Mouse (Mus musculus) embryonic fibroblast, embryonic 13.5 days (primary cell): ENCODE data around the gene Hdgf. TPM values are rescaled to one million over a fixed set of nuclear protein-coding genes. Genes with fewer than 3 reads are reported as not detected.
"Not testable (repeated sequence)": the region's sequence is repeated elsewhere in the genome, so short reads cannot be mapped to it uniquely, and the experiment has no call there.

ENCODE experiments used
- H3K27ac ChIP-seq: 2 replicates; pipeline ENCODE4 v1.5.1; 2012; ENCODE audit warnings: low read length, control low read depth, inconsistent platforms; ENCODE audit not compliant: insufficient read depth
- H3K4me1 ChIP-seq: 2 replicates; pipeline ENCODE4 v1.6.1; 2011; ENCODE audit warnings: low read length; ENCODE audit not compliant: control insufficient read depth, insufficient read depth
- H3K4me3 ChIP-seq: 2 replicates; pipeline ENCODE4 v1.5.1; 2011; ENCODE audit warnings: mild to moderate bottlenecking, control low read depth, low read length; ENCODE audit not compliant: insufficient read depth
- CTCF ChIP-seq: IDR thresholded peaks from 2 replicates; pipeline ENCODE4 v1.5.1; 2011; ENCODE audit warnings: mild to moderate bottlenecking, control low read depth, low read length, moderate library complexity, borderline replicate concordance; ENCODE audit not compliant: insufficient read depth
- POLR2A ChIP-seq: IDR thresholded peaks from 2 replicates; pipeline ENCODE4 v1.6.1; 2011; ENCODE audit warnings: low read depth, mild to moderate bottlenecking, control low read depth, low read length, moderate library complexity
- polyA plus RNA-seq: library from polyadenylated mRNA; stranded (reverse); fragments of >200 nt; gene quantifications from 2 replicates; pipeline ENCODE4 v1.2.4, GENCODE M21; 2011; ENCODE audit warnings: low read depth; ENCODE audit not compliant: missing spikeins, insufficient read length

Gene Hdgf
- polyA plus RNA-seq, 1 experiment, result 287 TPM

DNA sequence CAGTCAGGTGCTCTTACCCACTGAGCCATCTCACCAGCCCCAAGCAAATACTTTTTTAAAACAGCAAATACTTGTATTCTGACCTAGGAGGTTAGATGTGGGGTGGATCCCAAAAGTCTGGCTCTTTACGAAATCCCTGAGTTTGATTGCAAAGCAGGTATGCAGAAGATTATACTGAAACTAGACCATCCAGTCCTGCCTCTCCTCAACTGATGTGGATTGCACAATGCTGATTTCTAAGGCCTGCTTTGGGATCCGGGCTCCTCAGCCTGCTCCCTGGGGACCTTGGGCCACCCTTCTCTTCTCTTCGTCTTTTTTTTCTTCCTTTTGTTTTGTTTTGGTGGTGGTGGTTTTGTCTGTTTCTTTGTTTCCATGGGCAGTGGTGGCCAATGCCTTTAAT lies 14.6 kb upstream of the Hdgf start:
- TF ChIP-seq POLR2A, result no peak
- TF ChIP-seq CTCF, result no peak
- H3K4me1 ChIP-seq, result no peaks in the 10 kb centered on the region
- no peak overlapping the region for H3K27ac ChIP-seq
- no peak overlapping the region for H3K4me3 ChIP-seq

DNA sequence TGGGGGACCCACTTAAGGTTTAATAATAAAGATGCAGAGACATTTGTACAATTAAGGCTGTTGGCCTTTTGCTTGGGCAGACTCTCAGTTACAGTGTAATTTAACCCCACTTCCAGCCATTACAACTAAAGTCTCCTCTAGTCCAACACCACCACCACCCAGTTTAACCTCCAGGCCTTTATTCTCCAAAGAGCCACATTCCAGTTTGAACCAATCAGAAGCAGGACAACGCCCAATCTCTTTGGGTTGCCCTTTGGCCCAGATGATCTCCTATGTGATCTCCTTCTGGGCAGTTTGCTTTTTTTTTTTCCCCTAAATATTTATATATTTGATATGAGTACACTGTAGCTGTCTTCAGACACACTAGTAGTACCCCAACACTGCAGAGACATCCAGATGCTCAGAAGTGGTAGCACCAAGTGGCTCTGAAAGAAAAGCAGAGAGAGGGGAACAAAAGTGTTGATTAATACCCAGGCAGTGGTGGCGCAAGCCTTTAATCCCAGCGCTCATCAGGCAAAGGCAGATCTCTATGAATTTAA lies 12.7 kb upstream of the Hdgf start:
- Histone ChIP-seq H3K27ac (no peak overlapping the region), H3K4me1 (no peaks in the 10 kb centered on the region), H3K4me3 (no peak overlapping the region)
- no peak for TF ChIP-seq CTCF
- no peak for TF ChIP-seq POLR2A

DNA sequence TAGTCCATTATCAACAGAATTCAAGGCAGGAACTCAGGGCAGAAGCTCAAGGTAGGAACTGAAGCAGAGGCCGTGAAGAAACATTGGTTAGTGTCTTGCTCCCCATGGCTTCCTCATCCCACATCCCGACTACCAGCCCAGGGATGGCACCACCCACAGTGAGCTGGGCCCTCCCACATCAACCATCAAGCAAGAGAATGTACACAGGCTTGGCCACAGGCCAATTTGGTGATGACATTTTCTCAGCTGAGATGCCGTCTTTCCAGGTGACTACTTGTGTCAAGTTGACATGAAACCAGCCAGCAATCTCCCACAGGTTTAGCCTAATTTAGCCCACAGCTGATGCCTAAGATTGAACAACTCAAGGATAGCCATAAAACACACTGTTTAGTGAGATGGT lies 6.9 kb upstream of the Hdgf start:
- H3K27ac ChIP-seq, result no peak overlapping the region
- no peaks in the 10 kb centered on the region for H3K4me1 ChIP-seq
- no peak overlapping the region for H3K4me3 ChIP-seq
- TF ChIP-seq POLR2A (no peak), CTCF (no peak)

DNA sequence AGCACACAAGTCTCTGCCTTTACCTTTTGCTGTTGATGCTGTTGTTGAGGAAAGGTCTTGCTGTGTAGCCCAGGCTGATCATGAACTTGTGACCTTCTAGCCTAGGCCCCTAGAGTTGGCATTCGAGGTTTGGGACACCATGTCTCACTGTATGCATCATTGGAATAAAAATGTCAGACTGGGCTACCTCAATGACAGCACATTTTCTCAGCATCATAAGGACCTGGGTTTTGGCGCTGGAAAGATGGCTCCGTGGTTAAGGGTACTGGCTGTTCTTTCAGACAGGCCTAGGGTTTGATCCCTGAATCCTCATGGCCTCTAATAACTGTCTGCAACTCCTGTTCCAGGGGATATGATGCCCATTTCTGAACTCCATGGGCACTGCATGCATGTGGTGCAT lies 6.3 kb upstream of the Hdgf start:
- TF ChIP-seq CTCF, result no peak
- no peak for TF ChIP-seq POLR2A
- H3K27ac ChIP-seq, result no peak overlapping the region
- H3K4me3 ChIP-seq, result no peak overlapping the region
- H3K4me1 ChIP-seq, result no peaks in the 10 kb centered on the region

DNA sequence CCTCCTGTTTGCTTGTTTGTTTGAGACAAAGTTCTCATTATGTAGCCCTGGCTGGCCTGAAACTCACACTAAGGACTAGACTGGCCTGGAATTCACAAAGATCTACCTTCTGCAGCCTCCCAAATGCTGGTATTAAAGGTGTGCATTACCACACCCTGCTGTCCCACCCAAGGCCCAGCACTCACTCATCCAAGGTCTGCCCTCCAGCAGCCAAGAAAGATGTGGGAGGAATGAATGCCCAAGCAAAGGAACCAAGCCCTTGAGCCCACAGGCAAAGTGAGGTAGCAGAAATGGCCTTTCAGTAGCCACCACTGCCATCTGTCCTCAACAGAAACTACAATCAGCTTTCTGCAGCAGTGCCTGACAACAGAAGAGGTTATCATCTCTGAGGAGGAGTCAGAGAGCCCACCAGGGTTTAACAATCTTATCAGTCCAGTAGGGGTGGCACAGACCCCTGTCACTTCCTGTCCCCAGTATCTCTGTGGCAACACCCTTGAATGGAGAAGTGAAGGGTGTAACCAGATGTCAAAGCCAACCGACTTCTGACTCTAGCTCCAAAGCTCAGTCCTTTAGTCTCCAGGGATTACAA lies 5.0 kb upstream of the Hdgf start:
- TF ChIP-seq POLR2A (no peak), CTCF (no peak)
- H3K27ac ChIP-seq, result no peak overlapping the region
- no peak overlapping the region for H3K4me3 ChIP-seq
- H3K4me1 ChIP-seq, result no peaks in the 10 kb centered on the region

DNA sequence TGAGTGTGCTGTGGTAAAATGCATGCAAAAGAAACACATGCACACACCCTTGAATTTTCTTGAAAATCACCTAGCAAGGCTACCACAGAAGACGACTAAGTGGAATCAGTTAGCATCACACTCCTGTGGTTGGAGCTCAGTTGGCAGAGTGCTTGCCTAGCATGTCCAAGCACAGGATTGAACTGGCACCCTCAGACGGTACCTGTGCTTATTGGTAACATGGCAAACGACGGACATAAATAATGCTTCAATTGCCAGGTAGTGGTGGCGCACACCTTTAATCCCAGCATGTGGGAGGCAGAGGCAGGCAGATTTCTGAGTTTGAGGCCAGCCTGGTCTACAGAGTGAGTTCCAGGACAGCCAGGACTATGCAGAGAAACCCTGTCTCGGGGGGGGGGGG lies 4.2 kb upstream of the Hdgf start:
- H3K4me1 ChIP-seq, H3K27ac ChIP-seq, H3K4me3 ChIP-seq: not testable (repeated sequence)

DNA sequence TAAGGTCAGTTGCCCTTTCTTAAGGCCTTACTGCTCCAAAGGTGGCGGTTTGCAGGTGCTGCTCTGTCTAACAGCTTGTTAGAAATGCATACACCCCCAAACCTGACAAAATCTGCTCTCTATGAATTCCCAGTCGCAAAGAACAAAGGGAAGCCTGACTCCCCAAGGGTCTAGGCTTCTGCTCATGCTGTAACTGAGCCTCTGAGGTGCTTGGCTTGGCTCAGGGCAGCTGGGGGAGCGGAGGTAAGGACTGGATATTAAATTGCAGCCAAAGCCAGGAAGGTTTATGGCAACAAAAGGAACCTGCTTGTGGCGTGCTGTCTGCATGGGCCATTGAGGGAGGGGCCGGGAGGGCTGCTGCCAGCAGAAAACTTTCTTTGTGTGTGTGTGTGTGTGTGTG lies 2.3 kb upstream of the Hdgf start:
- H3K4me3 ChIP-seq, result no peak overlapping the region
- H3K27ac ChIP-seq, result no peak overlapping the region
- TF ChIP-seq POLR2A (no peak), CTCF (no peak)

DNA sequence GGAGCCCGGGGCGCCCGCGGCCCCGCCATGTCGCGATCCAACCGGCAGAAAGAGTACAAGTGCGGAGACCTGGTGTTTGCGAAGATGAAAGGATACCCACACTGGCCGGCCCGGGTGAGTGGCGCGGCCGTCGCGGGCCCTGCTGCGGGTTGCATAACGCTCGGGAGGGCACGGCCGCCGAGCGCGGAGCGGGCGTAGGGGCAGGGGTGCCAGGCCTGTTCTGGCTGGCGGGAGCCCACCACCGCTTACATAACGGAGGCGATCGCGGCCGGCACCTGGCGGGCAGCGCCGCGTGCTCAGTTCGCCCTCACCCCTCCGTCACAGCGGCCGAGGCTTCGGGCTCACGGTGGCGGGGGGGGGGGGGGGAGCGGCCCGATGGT lies 470 bp downstream of the Hdgf start:
- 0 out of 2 replicates have a peak, but pooled peaks cover 4% of the 10 kb centered on the region for H3K4me1 ChIP-seq
- TF ChIP-seq CTCF (no peak), POLR2A (no peak)
- peak overlapping the region; percentile 97 for H3K27ac ChIP-seq
- peak overlapping the region; percentile 96 for H3K4me3 ChIP-seq

More for the DNA sequence above, 2.3 kb upstream of the Hdgf start:
- H3K4me1 ChIP-seq, result no peaks in the 10 kb centered on the region

DNA sequence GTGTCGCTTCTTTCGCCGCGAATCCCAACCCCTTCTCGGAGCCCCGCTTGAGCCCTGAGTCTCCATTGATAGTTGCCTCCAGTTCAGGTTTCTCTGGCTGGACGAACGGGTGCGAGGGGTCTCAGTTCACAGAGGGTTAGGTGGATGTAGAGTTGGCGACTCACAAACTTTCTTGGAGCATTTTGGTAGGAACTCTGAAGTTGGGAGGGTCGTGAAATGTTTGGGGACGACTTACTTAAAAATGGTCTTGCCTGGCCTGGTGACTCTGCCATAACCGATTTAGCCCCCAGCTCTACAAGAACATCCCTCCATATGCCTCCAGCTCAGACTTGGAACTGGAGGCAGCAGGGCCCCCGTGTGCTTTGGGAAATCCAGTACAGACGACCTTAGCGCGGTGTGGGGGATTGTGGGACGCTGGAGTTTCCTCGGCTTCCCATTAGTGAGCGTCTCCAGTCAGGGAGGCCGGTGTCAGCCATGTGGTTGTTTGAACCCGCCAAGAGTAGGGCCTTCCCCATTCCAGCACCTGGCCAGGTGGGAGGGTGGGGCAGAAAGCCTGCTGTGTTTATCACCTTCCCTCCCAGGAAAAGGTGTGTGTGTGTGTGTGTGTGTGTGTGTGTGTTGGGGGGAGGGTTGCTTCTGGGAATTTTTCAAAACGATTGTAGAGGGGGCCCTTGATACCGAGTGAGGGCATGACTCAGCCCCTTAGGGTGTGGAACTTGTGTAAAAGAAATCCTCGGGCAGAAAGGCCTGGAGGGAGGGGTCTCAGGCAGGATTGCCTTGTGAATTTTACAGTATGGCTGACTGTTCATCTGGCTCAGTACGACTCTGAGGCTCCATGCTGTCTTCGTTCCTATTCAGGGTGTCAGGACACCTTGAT lies 1.1 kb downstream of the Hdgf start:
- H3K27ac ChIP-seq, result peak overlapping the region; percentile 97
- H3K4me3 ChIP-seq, result peak overlapping the region; percentile 96
- peaks cover 8% of the 10 kb centered on the region for H3K4me1 ChIP-seq
- TF ChIP-seq POLR2A (peak; percentile 63), CTCF (no peak)

DNA sequence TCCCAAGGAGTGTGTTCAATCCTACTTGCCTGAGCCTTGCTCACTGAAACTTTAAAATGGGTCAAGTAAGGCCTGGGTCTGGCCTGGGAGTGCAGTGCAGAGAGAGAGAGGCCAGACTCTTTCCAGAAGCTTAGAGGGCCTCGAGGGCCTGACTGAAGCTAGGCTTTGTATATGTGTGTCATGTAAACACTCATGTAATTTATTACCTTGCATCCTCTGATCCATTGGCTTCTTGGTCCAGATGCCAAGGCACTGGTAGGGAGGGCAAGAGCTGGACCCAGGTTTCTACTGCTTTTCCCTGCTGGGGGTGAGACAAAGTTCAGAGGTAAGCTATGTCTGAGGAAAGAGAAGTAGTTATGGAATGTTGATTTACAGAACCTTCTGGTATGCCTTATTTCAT lies 1.8 kb downstream of the Hdgf start:
- Histone ChIP-seq H3K4me1 (peaks cover 8% of the 10 kb centered on the region), H3K27ac (peak overlapping the region; percentile 97), H3K4me3 (peak overlapping the region; percentile 96)
- 0 out of 2 replicates have a peak, but pooled peaks have one; percentile 7 for TF ChIP-seq POLR2A
- no peak for TF ChIP-seq CTCF

DNA sequence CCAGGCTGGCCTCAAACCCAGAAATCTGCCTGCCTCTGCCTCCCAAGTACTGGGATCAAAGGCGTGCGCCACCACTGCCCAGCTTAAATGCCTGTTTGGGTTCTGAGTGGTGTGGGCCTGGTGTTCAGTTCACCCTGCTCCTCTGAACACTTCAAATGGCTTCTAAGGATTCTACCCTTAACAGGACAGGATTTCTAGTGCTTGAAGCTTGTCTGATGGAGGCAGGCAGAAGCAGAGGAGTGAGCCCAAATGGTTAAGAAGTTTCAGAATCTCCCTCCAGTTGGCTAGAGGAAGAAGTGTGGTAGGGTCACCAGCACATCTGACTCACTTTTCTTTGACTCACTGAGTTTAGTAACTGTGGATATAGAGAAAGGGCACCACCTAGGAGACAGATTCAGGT lies 3.3 kb downstream of the Hdgf start:
- Histone ChIP-seq H3K27ac (peak overlapping the region; percentile 97), H3K4me1 (peaks cover 10% of the 10 kb centered on the region), H3K4me3 (no peak overlapping the region; the same call in 1 of the 2 replicates)
- TF ChIP-seq CTCF (no peak), POLR2A (0 out of 2 replicates have a peak, but pooled peaks have one; percentile 38)
